Mouse (Mus musculus) hindbrain, embryonic 16.5 days (tissue): ENCODE measurements around the gene Sfxn5. TPM values are rescaled to one million over a fixed set of nuclear protein-coding genes. Genes with fewer than 3 reads are reported as not detected.

ENCODE experiments used
- ATAC-seq: fragments of 200-750 bp; cut with Nextera tagmentation; 2 replicates; pipeline ENCODE4 v1.8.0; 2017; ENCODE audit warnings: moderate TSS enrichment, moderate library complexity
- H3K27ac ChIP-seq: fragments of 300-500 bp; sonication (generic); 2 replicates; pipeline ENCODE4 v1.5.1; 2014; ENCODE audit warnings: low read depth, mild to moderate bottlenecking, control low read depth, low read length, moderate library complexity
- H3K27me3 ChIP-seq: fragments of 300-500 bp; sonication (generic); replicated peaks from 2 replicates; pipeline ENCODE4 v1.6.1; 2014; ENCODE audit warnings: low read length; ENCODE audit not compliant: control insufficient read depth, insufficient read depth
- H3K36me3 ChIP-seq: fragments of 300-500 bp; sonication (generic); 2 replicates; pipeline ENCODE4 v1.6.1; 2014; ENCODE audit warnings: mild to moderate bottlenecking, low read length, moderate library complexity, mixed read lengths; ENCODE audit not compliant: control insufficient read depth, insufficient read depth
- H3K4me1 ChIP-seq: fragments of 300-500 bp; sonication (generic); 2 replicates; pipeline ENCODE4 v1.6.1; 2014; ENCODE audit warnings: low read depth, low read length; ENCODE audit not compliant: control insufficient read depth, insufficient read depth
- H3K4me2 ChIP-seq: fragments of 300-500 bp; sonication (generic); 2 replicates; pipeline ENCODE4 v1.6.1; 2014; ENCODE audit warnings: mild to moderate bottlenecking, low read length, control low read depth, moderate library complexity
- H3K4me3 ChIP-seq: fragments of 300-500 bp; sonication (generic); 2 replicates; pipeline ENCODE4 v1.5.1; 2014; ENCODE audit warnings: mild to moderate bottlenecking, low read length, control low read depth, moderate library complexity
- H3K9ac ChIP-seq: fragments of 300-500 bp; sonication (generic); 2 replicates; pipeline ENCODE4 v1.6.1; 2014; ENCODE audit warnings: low read depth, mild to moderate bottlenecking, control low read depth, low read length, moderate library complexity
- H3K9me3 ChIP-seq: fragments of 300-500 bp; sonication (generic); 2 replicates; pipeline ENCODE4 v1.6.1; 2014; ENCODE audit warnings: mild to moderate bottlenecking, low read length, moderate library complexity; ENCODE audit not compliant: control insufficient read depth
- WGBS: fragments of 180-500 bp; shearing (Covaris S2); extraction: QIAGEN DNeasy Blood & Tissue Kit; methylation state at CpG from one replicate; pipeline ENCODE4 v1.1.7; 2014; 5-methylcytosine and 5-hydroxymethylcytosine counted together
- polyA plus RNA-seq: library from polyadenylated mRNA; unstranded; fragments of >200 nt; fragmentation: Nextera tagmentation; extraction: Ambion mirVana; gene quantifications from 2 replicates; pipeline ENCODE4 v1.2.1, GENCODE M21; 2015

The Sfxn5 gene
- polyA plus RNA-seq, 1 experiment from 2014 or later = 61.3 TPM

DNA sequence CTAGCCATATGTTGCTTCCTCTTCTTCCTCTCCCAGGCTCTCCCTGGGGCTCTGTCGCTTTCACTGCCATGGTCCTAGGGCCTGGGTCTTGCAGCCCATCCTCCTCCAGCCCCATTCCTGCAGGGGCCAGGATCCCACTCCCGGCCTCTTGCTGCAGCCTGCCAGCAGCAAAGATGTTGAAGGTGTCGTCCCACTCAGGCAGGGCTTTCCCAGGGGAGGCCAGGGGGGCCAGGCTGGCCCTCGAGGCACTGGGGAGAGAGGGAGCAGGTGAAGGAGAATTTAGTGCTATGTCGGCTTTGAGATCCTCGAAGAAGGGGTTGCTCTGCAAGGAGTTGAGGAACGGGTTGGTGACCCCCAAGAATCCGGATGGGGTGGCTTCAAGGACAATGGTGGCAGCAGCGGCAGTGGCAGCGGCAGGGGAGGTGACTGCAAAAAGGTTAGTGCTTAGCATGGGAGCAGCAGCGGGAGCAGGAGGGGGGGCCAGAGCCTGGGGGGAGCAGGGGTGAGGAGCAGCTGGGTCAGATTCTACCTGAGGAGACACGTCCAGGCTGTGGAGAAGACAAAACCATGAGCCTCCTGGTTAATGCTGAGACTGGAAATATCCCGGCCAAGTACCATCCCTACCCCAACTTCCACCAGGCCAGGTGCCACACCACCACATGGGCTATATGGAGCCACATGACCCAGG lies 8.7 kb upstream of the Sfxn5 start:
- Histone ChIP-seq H3K4me2 (no peak overlapping the region), H3K9me3 (no peaks in the 10 kb centered on the region), H3K4me1 (no peaks in the 10 kb centered on the region), H3K27ac (no peak overlapping the region), H3K9ac (no peak overlapping the region), H3K4me3 (no peak overlapping the region), H3K36me3 (peaks cover 10% of the 10 kb centered on the region), H3K27me3 (no peaks in the 10 kb centered on the region)
- ATAC-seq = no peak
- WGBS = 72% methylated on average over 13 of the region's 13 CpGs

DNA sequence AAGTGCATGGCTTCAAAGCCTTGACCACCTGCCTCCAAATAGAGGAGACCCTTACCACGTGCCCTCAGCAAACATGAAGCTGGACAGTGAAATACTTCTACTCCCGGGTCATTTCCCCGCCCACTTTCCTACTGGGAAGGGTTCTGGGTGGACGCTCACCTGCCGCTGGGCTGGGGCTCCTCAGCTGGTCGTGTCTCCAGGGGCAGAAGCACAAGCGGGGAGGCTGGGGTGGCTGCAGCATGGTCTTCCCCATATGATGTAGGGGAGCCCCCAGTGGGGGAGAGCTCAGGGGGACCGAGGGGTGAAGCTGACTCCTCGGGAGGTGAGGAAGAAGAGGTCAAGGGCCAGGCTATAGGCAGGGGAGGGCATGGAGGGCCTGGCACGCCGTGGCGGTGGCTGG lies 7.0 kb upstream of the Sfxn5 start:
- 71% methylated on average over 12 of the region's 12 CpGs for WGBS
- no peak for ATAC-seq

DNA sequence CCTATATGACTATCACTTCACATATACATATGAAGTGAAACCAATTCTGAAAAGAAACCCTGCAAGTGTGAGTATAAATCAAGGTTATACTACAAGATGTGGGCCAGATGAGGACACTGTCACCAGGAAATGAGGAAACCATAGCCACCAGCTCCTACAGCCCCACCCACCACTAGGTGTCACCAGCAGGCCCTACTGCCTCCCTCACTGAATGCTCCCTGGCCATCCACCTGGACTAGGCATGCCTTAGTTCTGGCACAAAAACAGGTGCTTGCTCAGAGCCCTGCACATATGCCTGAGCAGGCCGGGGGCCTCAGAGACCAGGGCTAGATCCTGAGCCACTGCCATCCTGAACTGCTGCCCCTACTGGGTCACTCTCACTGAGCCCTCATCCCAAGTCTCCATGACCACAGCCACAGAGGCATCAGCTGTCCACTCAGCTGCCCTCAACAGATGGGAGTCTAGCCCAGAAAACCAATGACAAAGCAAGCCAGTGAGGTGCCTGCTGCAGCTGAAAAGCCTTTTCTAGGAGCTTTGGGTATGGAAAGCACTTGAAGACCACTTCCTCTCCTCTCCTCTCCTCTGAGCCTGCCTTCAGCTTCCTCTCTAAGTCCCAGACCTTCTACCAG lies 6.2 kb upstream of the Sfxn5 start:
- 86% methylated on average over 1 of the region's 1 CpGs for WGBS
- ATAC-seq = no peak

More for the DNA sequence above, 7.0 kb upstream of the Sfxn5 start:
- no peak overlapping the region for H3K4me2 ChIP-seq
- no peak overlapping the region for H3K9ac ChIP-seq
- no peak overlapping the region for H3K27ac ChIP-seq
- H3K4me1 ChIP-seq = no peaks in the 10 kb centered on the region
- H3K27me3 ChIP-seq = no peaks in the 10 kb centered on the region
- no peak overlapping the region for H3K4me3 ChIP-seq
- H3K36me3 ChIP-seq = peaks cover 16% of the 10 kb centered on the region
- no peaks in the 10 kb centered on the region for H3K9me3 ChIP-seq

DNA sequence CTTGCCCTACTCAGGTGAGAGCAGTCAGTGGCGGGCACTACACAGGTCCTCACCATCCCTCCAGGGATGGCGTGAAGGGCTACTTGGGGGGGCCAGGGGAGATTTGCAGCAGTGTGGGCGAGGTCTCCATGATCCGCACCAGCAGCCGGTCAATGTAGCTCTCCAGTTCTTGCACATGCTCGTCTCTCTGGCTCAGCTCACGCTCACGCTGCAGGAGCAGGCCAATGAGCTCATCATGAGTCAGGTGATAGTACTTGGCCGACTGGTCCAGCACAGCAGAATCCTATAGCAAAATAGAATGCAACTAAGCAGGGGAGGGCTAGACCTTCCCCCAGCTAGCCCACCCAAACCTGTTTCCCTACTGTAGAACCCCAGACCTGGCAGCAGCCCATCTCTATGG lies 3.7 kb upstream of the Sfxn5 start:
- H3K4me3 ChIP-seq = no peak overlapping the region
- no peak overlapping the region for H3K9ac ChIP-seq
- H3K27ac ChIP-seq = no peak overlapping the region
- ATAC-seq = no peak
- no peaks in the 10 kb centered on the region for H3K27me3 ChIP-seq
- peaks cover 16% of the 10 kb centered on the region for H3K36me3 ChIP-seq
- peaks cover 4% of the 10 kb centered on the region for H3K4me1 ChIP-seq
- WGBS = 88% methylated on average over 9 of the region's 9 CpGs
- no peak overlapping the region for H3K4me2 ChIP-seq
- H3K9me3 ChIP-seq = no peaks in the 10 kb centered on the region

More for the DNA sequence above, 6.2 kb upstream of the Sfxn5 start:
- Histone ChIP-seq H3K27me3 (no peaks in the 10 kb centered on the region), H3K4me2 (no peak overlapping the region), H3K9ac (no peak overlapping the region), H3K36me3 (peaks cover 16% of the 10 kb centered on the region), H3K4me3 (no peak overlapping the region), H3K27ac (no peak overlapping the region), H3K9me3 (no peaks in the 10 kb centered on the region), H3K4me1 (no peaks in the 10 kb centered on the region)

DNA sequence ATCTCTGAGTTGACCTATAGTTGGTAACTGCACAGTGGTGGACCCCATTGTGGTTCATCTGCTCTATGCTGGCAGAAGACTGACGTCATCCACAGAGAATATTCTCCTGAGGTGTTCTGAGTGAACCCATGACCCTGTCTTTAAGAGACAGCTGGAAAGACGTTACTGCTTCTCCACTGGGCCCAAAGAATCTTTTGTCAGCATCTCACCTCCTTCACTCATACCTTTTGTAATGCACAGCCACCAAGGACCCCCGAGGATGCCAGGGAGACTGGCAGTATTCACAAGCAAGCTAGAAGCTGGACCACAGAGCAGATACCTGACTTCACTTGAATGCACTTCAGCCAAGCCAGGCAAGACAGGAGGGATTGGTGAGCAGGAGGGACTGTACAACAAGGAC lies 2.1 kb upstream of the Sfxn5 start:
- 66% methylated on average over 3 of the region's 3 CpGs for WGBS
- Histone ChIP-seq H3K36me3 (peaks cover 12% of the 10 kb centered on the region), H3K4me3 (no peak overlapping the region), H3K4me1 (peaks cover 7% of the 10 kb centered on the region), H3K27ac (no peak overlapping the region), H3K9ac (no peak overlapping the region), H3K4me2 (no peak overlapping the region), H3K9me3 (no peaks in the 10 kb centered on the region), H3K27me3 (no peaks in the 10 kb centered on the region)
- ATAC-seq = no peak

DNA sequence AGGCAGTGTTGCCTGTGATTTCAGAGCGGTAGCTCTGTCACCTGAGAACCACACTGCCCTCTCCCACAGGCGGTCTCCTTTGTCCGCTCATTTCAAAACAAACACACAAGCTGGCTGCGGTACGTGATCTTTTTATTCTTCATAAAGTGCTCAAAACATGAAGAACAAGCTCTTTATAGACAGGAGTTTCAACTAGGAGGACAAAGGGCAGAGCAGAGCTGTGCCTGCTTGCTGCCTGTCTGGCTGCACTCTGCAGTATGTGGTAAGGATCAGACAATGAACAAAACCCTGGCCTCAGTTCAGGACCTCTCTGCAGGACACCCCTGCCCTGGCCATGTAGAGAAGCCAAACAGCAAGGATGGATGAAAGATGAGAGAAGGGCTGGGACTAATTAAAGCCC lies 1.6 kb upstream of the Sfxn5 start:
- 66% methylated on average over 5 of the region's 5 CpGs for WGBS
- ATAC-seq = no peak
- no peak overlapping the region for H3K27ac ChIP-seq

DNA sequence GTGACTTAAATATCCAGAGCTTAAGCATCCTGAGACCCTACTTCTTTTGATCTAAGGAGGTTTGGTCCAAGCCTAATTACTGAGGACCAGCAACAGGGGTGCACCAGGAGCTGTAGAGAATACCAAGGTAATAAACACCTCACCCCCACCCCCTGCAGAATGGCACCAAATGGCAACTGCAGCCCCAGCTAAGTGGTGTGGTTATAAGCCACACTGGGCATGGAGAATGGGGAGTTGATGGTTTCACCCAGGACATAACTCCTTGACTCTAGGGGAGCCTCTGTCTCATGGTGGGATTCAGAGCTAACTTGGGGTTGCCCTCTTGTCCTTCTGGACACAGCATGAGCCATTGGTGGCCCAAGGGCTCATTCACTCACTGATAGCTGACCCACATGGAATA lies 1.0 kb upstream of the Sfxn5 start:
- Histone ChIP-seq H3K27ac (peak overlapping the region; percentile 90; the same call in 1 of the 2 replicates), H3K4me1 (peaks cover 7% of the 10 kb centered on the region), H3K4me2 (no peak overlapping the region), H3K9ac (peak overlapping the region; percentile 77; the same call in 1 of the 2 replicates), H3K4me3 (no peak overlapping the region; the same call in 1 of the 2 replicates), H3K36me3 (peaks cover 11% of the 10 kb centered on the region; the same call in 1 of the 2 replicates), H3K27me3 (no peaks in the 10 kb centered on the region), H3K9me3 (no peaks in the 10 kb centered on the region)
- no peak for ATAC-seq

More for the DNA sequence above, 1.6 kb upstream of the Sfxn5 start:
- Histone ChIP-seq H3K9ac (no peak overlapping the region), H3K4me2 (no peak overlapping the region), H3K4me3 (no peak overlapping the region), H3K36me3 (peaks cover 11% of the 10 kb centered on the region; the same call in 1 of the 2 replicates), H3K9me3 (no peaks in the 10 kb centered on the region), H3K27me3 (no peaks in the 10 kb centered on the region), H3K4me1 (peaks cover 7% of the 10 kb centered on the region)

DNA sequence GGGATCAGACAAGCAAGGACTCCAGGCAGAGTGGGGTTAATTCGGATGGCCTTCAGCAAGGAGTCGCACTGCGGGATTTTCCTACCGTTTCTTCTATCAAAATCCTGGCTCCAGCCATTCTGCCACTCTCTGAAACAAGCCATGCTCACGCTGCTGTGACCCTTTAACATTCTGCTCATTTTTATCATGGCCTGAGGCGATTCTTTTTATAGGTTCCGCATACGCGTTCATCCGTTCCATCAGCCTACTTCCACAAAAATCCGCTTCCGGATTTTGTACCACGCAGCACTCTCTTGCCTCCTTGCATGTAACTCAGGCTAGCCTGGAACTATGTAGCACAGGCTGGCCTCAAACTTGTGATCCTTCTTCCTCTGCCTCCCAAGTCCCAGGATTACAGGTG lies 510 bp upstream of the Sfxn5 start:
- WGBS = 4% methylated on average over 13 of the region's 13 CpGs
- Histone ChIP-seq H3K4me3 (peak overlapping the region; percentile 62), H3K27ac (peak overlapping the region; percentile 90), H3K9me3 (no peaks in the 10 kb centered on the region), H3K36me3 (peaks cover 11% of the 10 kb centered on the region; the same call in 1 of the 2 replicates), H3K4me1 (peaks cover 7% of the 10 kb centered on the region), H3K9ac (peak overlapping the region; percentile 77), H3K27me3 (no peaks in the 10 kb centered on the region), H3K4me2 (peak overlapping the region; percentile 98)
- ATAC-seq = no peak

DNA sequence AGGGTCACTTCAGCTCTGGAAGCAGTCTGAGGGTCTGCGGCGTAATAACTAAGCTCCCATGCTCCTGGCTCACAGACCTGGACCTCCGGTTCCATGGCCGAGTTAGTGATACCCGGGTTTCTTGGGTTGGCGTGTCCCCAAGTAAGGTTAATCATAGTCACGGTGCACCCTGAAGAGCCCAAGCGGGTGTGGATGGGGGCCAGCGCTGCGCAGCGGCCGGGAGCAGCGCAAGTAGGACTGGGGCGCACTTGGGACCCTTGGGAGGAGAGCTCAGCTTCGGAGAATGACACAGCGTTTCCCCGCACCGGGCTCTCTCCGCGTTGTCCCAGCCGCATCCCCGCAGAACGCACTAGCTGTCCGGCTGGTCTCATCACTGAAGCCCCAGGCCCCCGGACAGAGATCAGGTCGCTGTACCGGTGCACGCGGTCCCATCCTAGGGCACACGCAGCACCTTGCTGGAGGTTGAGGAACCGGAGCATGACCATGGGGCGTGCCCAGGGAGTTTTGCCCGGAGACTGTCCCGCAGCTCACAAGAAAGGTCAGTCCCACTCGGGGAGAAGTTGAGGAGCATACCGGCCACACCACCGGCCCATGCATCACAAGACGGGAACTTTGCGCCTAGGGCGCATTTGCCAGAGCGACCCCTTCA lies 747 bp downstream of the Sfxn5 start:
- Histone ChIP-seq H3K27ac (peak overlapping the region; percentile 49), H3K4me3 (peak overlapping the region; percentile 62), H3K4me2 (peak overlapping the region; percentile 98), H3K4me1 (peaks cover 7% of the 10 kb centered on the region), H3K27me3 (no peaks in the 10 kb centered on the region), H3K9ac (peak overlapping the region; percentile 70), H3K9me3 (no peaks in the 10 kb centered on the region), H3K36me3 (peaks cover 10% of the 10 kb centered on the region; the same call in 1 of the 2 replicates)
- peak; percentile 40 for ATAC-seq
- under 1% methylated on average over 41 of the region's 41 CpGs for WGBS
